Mouse (Mus musculus) cerebellum, adult (tissue): ENCODE measurements around the gene Fgd2.

Experiments used
- ATAC-seq: cut with Nextera tagmentation; 2 replicates; pipeline ENCODE4 v1.9.2; 2017; ENCODE audit warnings: mild to moderate bottlenecking, moderate library complexity, mixed read lengths; ENCODE audit not compliant: insufficient number of reproducible peaks, low FRiP score, low TSS enrichment

Fgd2 gene

GRCm38 (mm10) chr17:29418758-29419380 lies 58.2 kb downstream of the Fgd2 start:
- ATAC-seq: no peak

DNA sequence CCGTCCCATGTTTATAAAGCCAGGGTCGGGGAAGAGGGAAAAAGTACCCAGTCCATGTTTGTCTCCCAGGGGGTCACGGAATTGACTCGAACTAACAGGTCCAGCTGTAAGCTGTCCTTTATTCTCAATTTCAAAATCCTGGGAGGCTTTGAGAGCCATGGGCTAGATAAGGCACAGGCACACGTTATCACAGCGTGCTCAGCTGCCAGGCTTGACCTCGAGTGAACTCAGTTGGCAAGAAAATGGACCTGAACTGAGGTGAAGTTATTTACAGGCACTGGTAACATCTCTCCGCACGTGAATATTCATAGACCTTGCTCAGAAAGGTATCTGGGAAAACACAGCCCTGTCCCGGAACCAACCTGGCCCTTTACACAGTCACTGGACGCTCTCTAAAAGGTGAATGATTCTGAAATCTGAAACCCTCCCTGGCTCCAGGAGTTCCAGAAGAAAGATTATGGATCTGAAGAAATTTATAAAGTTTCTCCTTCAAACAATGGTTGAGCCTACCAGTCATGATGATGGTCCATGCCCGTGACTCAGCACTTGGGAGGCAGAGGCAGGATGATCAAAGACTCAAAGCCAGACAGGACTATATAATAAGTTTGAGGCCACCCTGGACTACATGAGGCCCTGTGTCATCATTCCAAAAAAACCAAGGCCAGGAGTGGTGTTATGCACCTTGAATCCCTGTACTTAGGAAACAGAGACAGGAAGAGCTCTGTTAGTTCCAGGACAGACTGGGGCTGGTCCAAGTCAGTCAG lies 59.4 kb downstream of the Fgd2 start:
- ATAC-seq: no peak

DNA sequence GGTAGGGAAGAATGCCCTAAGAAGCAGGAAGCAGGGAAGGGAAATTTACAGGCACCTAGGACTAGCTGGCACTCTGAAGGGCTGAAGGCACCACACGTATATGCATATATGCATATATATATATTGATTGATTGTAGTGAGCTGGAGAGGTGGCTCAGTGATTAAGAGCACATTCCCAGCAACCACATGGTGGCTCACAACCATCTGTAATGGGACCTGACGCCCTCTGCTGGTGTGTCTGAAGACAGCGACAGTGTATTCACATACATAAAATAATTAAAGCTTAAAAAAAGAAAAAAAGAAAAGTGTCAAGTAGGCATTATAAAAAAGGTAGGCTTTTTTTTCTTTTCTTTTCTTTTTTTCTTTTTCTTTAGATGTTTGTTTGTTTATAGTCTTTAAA lies 60.6 kb downstream of the Fgd2 start:
- no peak for ATAC-seq

DNA sequence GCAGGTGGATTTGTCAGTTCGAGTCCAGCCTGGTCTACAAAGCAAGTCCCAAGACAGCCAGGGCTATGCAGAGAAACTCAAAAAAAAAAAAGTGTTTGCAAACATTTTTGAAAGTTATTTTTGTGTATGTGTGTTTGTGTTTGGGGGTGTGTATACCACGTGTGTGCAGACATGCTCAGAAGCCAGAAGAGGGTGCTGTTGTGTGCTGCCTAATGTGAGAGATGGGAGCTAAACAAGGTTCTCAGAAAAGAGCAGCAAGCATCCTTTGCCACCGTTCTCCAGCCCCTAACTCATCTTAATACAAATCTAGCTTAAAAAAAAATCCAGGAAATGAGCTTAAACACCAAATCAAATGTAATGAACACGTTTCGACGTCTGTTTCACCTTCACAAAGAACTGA lies 61.6 kb downstream of the Fgd2 start:
- ATAC-seq: no peak

DNA sequence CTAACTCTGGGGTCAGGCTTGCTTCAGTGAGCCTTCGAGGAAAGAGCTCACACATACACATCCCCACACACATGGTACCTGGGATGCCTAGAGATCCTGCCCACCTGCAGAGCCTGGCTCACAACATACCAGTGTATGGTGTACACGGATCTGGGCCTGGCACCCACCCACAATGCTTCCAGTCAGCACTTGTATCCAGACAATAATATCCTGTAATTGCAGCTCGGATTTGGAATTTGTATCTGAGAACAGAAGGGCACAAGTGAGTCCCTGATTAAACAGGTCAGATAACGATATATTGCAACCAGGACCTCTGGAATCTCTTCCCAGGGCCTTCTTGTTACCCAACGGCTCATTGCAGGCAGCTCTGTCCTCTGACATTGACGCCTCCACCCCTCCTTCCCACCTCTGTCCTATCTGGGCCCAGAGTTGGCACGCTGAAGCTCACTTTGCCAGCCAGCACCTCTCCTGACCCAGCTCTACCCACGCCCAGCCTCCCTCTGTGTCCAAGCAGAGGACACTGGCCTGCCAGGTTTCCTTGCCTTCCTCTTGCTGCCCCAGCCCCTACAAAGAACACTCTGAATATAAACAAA lies 62.3 kb downstream of the Fgd2 start:
- ATAC-seq: no peak

DNA sequence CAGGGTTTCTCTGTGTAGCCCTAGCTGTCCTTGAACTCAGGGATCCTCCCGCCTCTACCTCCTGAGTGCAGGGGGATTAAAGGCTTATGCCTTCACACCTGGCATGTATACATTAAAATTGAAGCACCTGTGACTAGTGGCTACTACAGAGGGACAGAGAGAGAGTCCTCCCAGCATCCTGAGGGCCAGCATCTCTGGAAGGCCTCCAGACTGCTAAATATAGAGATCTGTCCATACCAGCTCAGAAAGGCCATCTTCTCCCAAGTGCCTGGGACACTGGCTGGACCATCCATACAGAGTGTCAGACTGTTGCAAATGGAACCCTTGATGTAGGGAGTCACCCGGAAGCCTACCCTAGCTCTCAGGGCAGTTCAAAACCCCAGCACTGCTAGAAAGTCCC lies 63.3 kb downstream of the Fgd2 start:
- ATAC-seq: no peak

GRCm38 (mm10) chr17:29425345-29425744 lies 64.6 kb downstream of the Fgd2 start:
- no peak for ATAC-seq

- no peak for ATAC-seq
Observed at GRCm38 (mm10) chr17:29428213-29428612, 67.5 kb downstream of the Fgd2 start.

- no peak for ATAC-seq
Observed at GRCm38 (mm10) chr17:29428826-29429225, 68.1 kb downstream of the Fgd2 start.
